Mouse (Mus musculus): ENCODE measurements at regions not wholly inside any gene's neighbourhood (a gene's known extent, or its start where the extent isn't known, plus 50 kb on each side); places are given as distances from the start of the nearest gene placed in this dataset.

DNA sequence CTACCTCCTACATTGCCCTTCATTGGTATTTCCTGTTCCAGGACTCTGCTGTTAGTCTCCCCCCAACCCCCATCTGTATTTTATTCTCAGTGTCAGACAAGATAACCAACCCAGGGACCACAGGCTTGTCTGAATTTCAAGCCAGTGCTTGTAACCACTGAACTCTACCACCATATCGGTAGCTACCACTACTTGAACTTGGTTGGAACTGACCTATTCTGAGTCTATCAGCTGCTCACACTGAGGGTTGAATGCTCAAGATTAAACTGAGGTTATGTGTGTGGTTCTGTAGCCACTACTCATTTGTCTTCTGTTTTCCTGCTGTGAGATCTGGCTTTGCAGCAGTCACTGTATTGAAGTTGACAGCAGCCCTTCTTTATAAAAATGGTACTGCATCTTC is 317.0 kb upstream of the Zeb2 start:
- TF ChIP-seq ZNF384 (IDR thresholded peaks at IDR 0.05; ENCODE audit: low read depth, low read length) (no peak), HCFC1 (IDR thresholded peaks at IDR 0.05; ENCODE audit: borderline replicate concordance, insufficient read depth, low read length) (no peak), CHD2 (IDR thresholded peaks at IDR 0.05; ENCODE audit: low read depth, low read length) (no peak), MAFK (IDR thresholded peaks at IDR 0.05; ENCODE audit: insufficient read depth, low read depth, low read length) (no peak)

All from ES-E14 (cell line).